Mouse (Mus musculus) embryonic facial prominence, embryonic 12.5 days (tissue): ENCODE measurements at regions not wholly inside any gene's neighbourhood (a gene's known extent, or its start where the extent isn't known, plus 50 kb on each side); places are given as distances from the start of the nearest gene placed in this dataset.

Experiments
- ATAC-seq: fragments of 200-750 bp; cut with Nextera tagmentation; 2 replicates; pipeline ENCODE4 v1.8.0; 2017; ENCODE audit not compliant: insufficient number of reproducible peaks, insufficient read depth, low FRiP score, low TSS enrichment
- H3K27ac ChIP-seq: fragments of 300-500 bp; sonication (generic); 2 replicates; pipeline ENCODE4 v1.5.1; 2016; ENCODE audit warnings: mild to moderate bottlenecking
- H3K27me3 ChIP-seq: fragments of 300-500 bp; sonication (generic); 2 replicates; pipeline ENCODE4 v1.6.1; 2016; ENCODE audit warnings: mild to moderate bottlenecking, moderate library complexity
- H3K36me3 ChIP-seq: fragments of 300-500 bp; sonication (generic); 2 replicates; pipeline ENCODE4 v1.6.1; 2016; ENCODE audit warnings: mild to moderate bottlenecking
- H3K4me1 ChIP-seq: fragments of 300-500 bp; sonication (generic); 2 replicates; pipeline ENCODE4 v1.6.1; 2016
- H3K4me2 ChIP-seq: fragments of 300-500 bp; sonication (generic); replicated peaks from 2 replicates; pipeline ENCODE4 v1.6.1; 2016; ENCODE audit warnings: mild to moderate bottlenecking, moderate library complexity
- H3K4me3 ChIP-seq: fragments of 300-500 bp; sonication (generic); 2 replicates; pipeline ENCODE4 v1.5.1; 2016; ENCODE audit warnings: mild to moderate bottlenecking
- H3K9ac ChIP-seq: fragments of 300-500 bp; sonication (generic); 2 replicates; pipeline ENCODE4 v1.6.1; 2016; ENCODE audit warnings: mild to moderate bottlenecking, moderate library complexity
- H3K9me3 ChIP-seq: fragments of 300-500 bp; sonication (generic); 2 replicates; pipeline ENCODE4 v1.6.1; 2016; ENCODE audit warnings: mild to moderate bottlenecking, moderate library complexity
- WGBS: fragments of 180-500 bp; shearing (Covaris S2); methylation state at CpG from one replicate; pipeline ENCODE4 v1.1.7; 2016; 5-methylcytosine and 5-hydroxymethylcytosine counted together

GRCm38 (mm10) chr17:29438347-29439235 is 52.0 kb upstream of the Pim1 start:
- no peak overlapping the region for H3K4me3 ChIP-seq
- peak overlapping the region; percentile 26; the same call in 1 of the 2 replicates for H3K4me2 ChIP-seq
- H3K9ac ChIP-seq: no peak overlapping the region
- WGBS: 21% methylated on average over 16 of the region's 17 CpGs
- no peaks in the 10 kb centered on the region for H3K36me3 ChIP-seq
- H3K9me3 ChIP-seq: no peaks in the 10 kb centered on the region
- H3K27me3 ChIP-seq: no peaks in the 10 kb centered on the region
- H3K4me1 ChIP-seq: peaks cover 26% of the 10 kb centered on the region
- peak overlapping the region; percentile 41; the same call in 1 of the 2 replicates for H3K27ac ChIP-seq
- ATAC-seq: no peak

DNA sequence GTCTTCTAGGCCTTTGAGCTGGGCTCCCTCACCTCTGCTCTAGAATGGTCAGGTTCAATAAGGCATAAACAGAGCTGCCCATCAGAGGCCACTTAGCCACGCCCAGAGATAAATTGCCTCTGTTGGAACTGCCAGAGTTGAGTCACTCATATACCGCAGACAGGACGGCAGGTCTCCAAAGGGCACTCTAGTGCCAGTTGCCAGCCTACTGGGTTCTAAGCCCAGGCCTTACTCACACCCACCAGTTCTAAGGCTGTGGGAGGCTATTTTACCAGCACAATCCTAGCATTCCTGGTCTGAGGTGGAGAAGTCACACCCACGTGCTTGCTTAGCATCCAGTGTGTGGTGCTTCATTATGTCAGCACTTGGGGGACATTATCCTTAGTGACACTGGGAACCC is 50.6 kb upstream of the Pim1 start:
- no peak overlapping the region for H3K4me2 ChIP-seq
- no peak overlapping the region for H3K9ac ChIP-seq
- no peaks in the 10 kb centered on the region for H3K27me3 ChIP-seq
- WGBS: 58% methylated on average over 4 of the region's 4 CpGs
- H3K9me3 ChIP-seq: no peaks in the 10 kb centered on the region
- H3K27ac ChIP-seq: no peak overlapping the region
- no peaks in the 10 kb centered on the region for H3K36me3 ChIP-seq
- H3K4me3 ChIP-seq: no peak overlapping the region
- ATAC-seq: no peak
- peaks cover 32% of the 10 kb centered on the region for H3K4me1 ChIP-seq

GRCm38 (mm10) chr17:29440490-29440889 is 50.1 kb upstream of the Pim1 start:
- no peak overlapping the region for H3K4me2 ChIP-seq
- no peaks in the 10 kb centered on the region for H3K9me3 ChIP-seq
- no peaks in the 10 kb centered on the region for H3K27me3 ChIP-seq
- H3K36me3 ChIP-seq: no peaks in the 10 kb centered on the region
- ATAC-seq: no peak
- H3K4me3 ChIP-seq: no peak overlapping the region
- no peak overlapping the region for H3K27ac ChIP-seq
- no peak overlapping the region for H3K9ac ChIP-seq
- H3K4me1 ChIP-seq: peaks cover 35% of the 10 kb centered on the region
